Comparison of ENCODE assay signal across 7 mouse cellular contexts in genomic region chr1:60735072-60735907, GRCm38 (mm10). TPM values are rescaled to one million over a fixed set of nuclear protein-coding genes. Genes with fewer than 3 reads are reported as not detected.
A peak's percentile ranks its signal among the peaks of the same experiment; 100 is the strongest.
DNase-seq lines count a peak whose midpoint lies in the region; ATAC-seq and TF ChIP-seq lines count a peak whose summit lies in the region.

No protein-coding gene starts in this region.

- peaks cover 8% of the 10 kb centered on the region; the same call in 1 of the 2 replicates for H3K4me1 ChIP-seq in embryonic facial prominence, embryonic 12.5 days
- H3K4me1 ChIP-seq in kidney, embryonic 16.5 days (ENCODE audit: insufficient read depth, low read length), result peaks cover 11% of the 10 kb centered on the region
- no peaks in the 10 kb centered on the region for H3K4me1 ChIP-seq in cerebellum, adult 2 months (ENCODE audit: control insufficient read depth, insufficient read depth, low read length)

- H3K9me3 ChIP-seq in embryonic facial prominence, embryonic 12.5 days, result no peaks in the 10 kb centered on the region; the same call in 1 of the 2 replicates
- peaks cover 3% of the 10 kb centered on the region; the same call in 1 of the 2 replicates for H3K9me3 ChIP-seq in kidney, embryonic 16.5 days (ENCODE audit: low read length)

- no peak overlapping the region for H3K4me3 ChIP-seq in embryonic facial prominence, embryonic 12.5 days
- no peak overlapping the region for H3K4me3 ChIP-seq in kidney, embryonic 16.5 days (ENCODE audit: low read length)
- no peak overlapping the region for H3K4me3 ChIP-seq in cerebellum, adult 2 months (replicated peaks; ENCODE audit: insufficient read depth, low read depth, low read length)

- ATAC-seq in embryonic facial prominence, embryonic 12.5 days (ENCODE audit: insufficient number of reproducible peaks, insufficient read depth, low FRiP score, low TSS enrichment), result no peak; the same call in 1 of the 2 replicates
- peak; percentile 95 for ATAC-seq in kidney, embryonic 16.5 days (ENCODE audit: low FRiP score, low TSS enrichment)
- ATAC-seq in inflammation-experienced regulatory T-cells, adult 6 months, result no peak

- H3K27ac ChIP-seq in embryonic facial prominence, embryonic 12.5 days, result peak overlapping the region; percentile 41; the same call in 1 of the 2 replicates
- H3K27ac ChIP-seq in kidney, embryonic 16.5 days (ENCODE audit: low read length), result peak overlapping the region; percentile 71
- no peak overlapping the region for H3K27ac ChIP-seq in cerebellum, adult 2 months (ENCODE audit: insufficient read depth, low read length)

- no peak for TF ChIP-seq POLR2A in cerebellum, adult 2 months (IDR thresholded peaks at IDR 0.05; ENCODE audit: borderline replicate concordance, insufficient read depth, low read length)

- 47% methylated on average over 12 of the region's 12 CpGs for WGBS in embryonic facial prominence, embryonic 12.5 days
- 16% methylated on average over 12 of the region's 12 CpGs for WGBS in kidney, embryonic 16.5 days
- 39% methylated on average over 12 of the region's 12 CpGs for WGBS in cerebellum, adult 2 months

- H3K4me2 ChIP-seq in embryonic facial prominence, embryonic 12.5 days (replicated peaks), result no peak overlapping the region
- H3K4me2 ChIP-seq in kidney, embryonic 16.5 days (replicated peaks; ENCODE audit: low read depth, low read length), result no peak overlapping the region

- H3K36me3 ChIP-seq in embryonic facial prominence, embryonic 12.5 days, result no peaks in the 10 kb centered on the region
- no peaks in the 10 kb centered on the region for H3K36me3 ChIP-seq in kidney, embryonic 16.5 days (ENCODE audit: insufficient read depth, low read length)

- DNase-seq in heart, adult 8-10 months (ENCODE audit: low spot score), result peak; percentile 66
- peak; percentile 57 for DNase-seq in lung, postnatal 36 days
- DNase-seq in cerebellum, adult 2 months, result no peak
- no peak for DNase-seq in spleen, adult 18-20 months

- no peak for TF ChIP-seq CTCF in cerebellum, adult 2 months (IDR thresholded peaks at IDR 0.05; ENCODE audit: borderline replicate concordance, insufficient read depth, low read depth, low read length)

- H3K27me3 ChIP-seq in embryonic facial prominence, embryonic 12.5 days, result no peaks in the 10 kb centered on the region
- H3K27me3 ChIP-seq in kidney, embryonic 16.5 days (ENCODE audit: insufficient read depth, low read length), result no peaks in the 10 kb centered on the region
- H3K27me3 ChIP-seq in cerebellum, adult 2 months (ENCODE audit: control insufficient read depth, insufficient read depth, low read length), result no peaks in the 10 kb centered on the region

- no peak overlapping the region for H3K9ac ChIP-seq in embryonic facial prominence, embryonic 12.5 days
- no peak overlapping the region for H3K9ac ChIP-seq in kidney, embryonic 16.5 days (replicated peaks; ENCODE audit: low read length)

RNA-seq across cellular contexts. Expression of gene Cd28, which starts 18.7 kb away (rescaled TPM):
- polyA plus RNA-seq in embryonic facial prominence, embryonic 12.5 days (2016; fragmentation: Nextera tagmentation; extraction: Ambion mirVana), result 0.14 and 0.27 TPM in 2 replicates
- total RNA-seq in heart, adult 8-10 months (2022), result 10 to 100 TPM; 11.8 to 15.7 (median 12.5) TPM
- polyA plus RNA-seq in kidney, embryonic 16.5 days (2015; fragmentation: Nextera tagmentation; extraction: Ambion mirVana), result 0.17 and 0.24 TPM in 2 replicates
- polyA plus RNA-seq in cerebellum, adult 2 months (2012; rRNA removed), result 0.25 TPM in 2 replicates
- 100 to 1,000 TPM; 248 to 316 (median 315) TPM for polyA plus RNA-seq in inflammation-experienced regulatory T-cells, adult 6 months (2017; shearing (Covaris generic))

Comparison
In these comparisons a context has a peak if more than half of its experiments do, and no peak if none do; other contexts are left out.
1. DNase-seq: peak in heart, adult 8-10 months (single experiment) and lung, postnatal 36 days (single experiment); none in cerebellum, adult 2 months (0 of 2) and spleen, adult 18-20 months (0 of 2).
2. RNA of gene Cd28, which starts 18.7 kb away (polyA plus RNA-seq): 248 to 316 TPM in inflammation-experienced regulatory T-cells, adult 6 months; 0.14 to 0.27 TPM in embryonic facial prominence, embryonic 12.5 days, 0.25 TPM in cerebellum, adult 2 months and 0.17 to 0.24 TPM in kidney, embryonic 16.5 days; every median in the first group is over 100 times any median in the second.